Mouse (Mus musculus) C2C12 (cell line): ENCODE measurements around the gene Fkbp9. TPM values are rescaled to one million over a fixed set of nuclear protein-coding genes. Genes with fewer than 3 reads are reported as not detected.

Source experiments
- H3K27me3 ChIP-seq: one replicate; pipeline ENCODE4 v1.6.1; 2011; ENCODE audit not compliant: control insufficient read depth, insufficient read depth, insufficient read length
- H3K36me3 ChIP-seq: one replicate; pipeline ENCODE4 v1.6.1; 2011; ENCODE audit not compliant: control insufficient read depth, insufficient read depth
- H3K4me3 ChIP-seq: one replicate; pipeline ENCODE4 v1.5.1; 2011; ENCODE audit warnings: mild to moderate bottlenecking, control low read depth; ENCODE audit not compliant: poor library complexity, insufficient read depth, severe bottlenecking
- H3K79me2 ChIP-seq: one replicate; pipeline ENCODE4 v1.6.1; 2011; ENCODE audit not compliant: control insufficient read depth, insufficient read depth
- H3K79me3 ChIP-seq: one replicate; pipeline ENCODE4 v1.6.1; 2011; ENCODE audit warnings: low read depth, control low read depth
- H3ac ChIP-seq: one replicate; pipeline ENCODE3; 2011; ENCODE audit warnings: low read depth; ENCODE audit not compliant: control insufficient read depth, insufficient read length
- CEBPB ChIP-seq: IDR thresholded peaks from one replicate; pipeline ENCODE4 v1.6.1; 2011; ENCODE audit warnings: low read depth, mild to moderate bottlenecking, control low read depth, moderate library complexity
- CTCF ChIP-seq: IDR thresholded peaks from one replicate; pipeline ENCODE4 v1.5.1; 2011; ENCODE audit not compliant: control insufficient read depth, insufficient read depth, insufficient read length
- FOSL1 ChIP-seq: IDR thresholded peaks from one replicate; pipeline ENCODE4 v1.8.0; 2011; ENCODE audit warnings: mild to moderate bottlenecking, low read length; ENCODE audit not compliant: poor library complexity, insufficient read depth, severe bottlenecking
- MAX ChIP-seq: IDR thresholded peaks from one replicate; pipeline ENCODE4 v1.6.1; 2011; ENCODE audit warnings: mild to moderate bottlenecking, control low read depth
- MYOD1 ChIP-seq: IDR thresholded peaks from one replicate; pipeline ENCODE4 v1.6.1; 2011; ENCODE audit warnings: low read depth; ENCODE audit not compliant: control insufficient read depth, insufficient read length
- MYOG ChIP-seq: IDR thresholded peaks from one replicate; pipeline ENCODE4 v1.6.1; 2011; ENCODE audit not compliant: control insufficient read depth, insufficient read length; ENCODE audit errors: extremely low read depth
- USF1 ChIP-seq: IDR thresholded peaks from one replicate; pipeline ENCODE4 v1.6.1; 2011; ENCODE audit warnings: low read depth, mild to moderate bottlenecking, control low read depth, moderate library complexity
- polyA plus RNA-seq: library from polyadenylated mRNA; unstranded; fragments of >200 nt; fragmentation: generic; extraction: Trizol; gene quantifications from one replicate; pipeline ENCODE4 v1.2.1, GENCODE M21; 2012; ENCODE audit warnings: missing spikeins

The Fkbp9 gene
- polyA plus RNA-seq, 1 experiment: 90.4 TPM

DNA sequence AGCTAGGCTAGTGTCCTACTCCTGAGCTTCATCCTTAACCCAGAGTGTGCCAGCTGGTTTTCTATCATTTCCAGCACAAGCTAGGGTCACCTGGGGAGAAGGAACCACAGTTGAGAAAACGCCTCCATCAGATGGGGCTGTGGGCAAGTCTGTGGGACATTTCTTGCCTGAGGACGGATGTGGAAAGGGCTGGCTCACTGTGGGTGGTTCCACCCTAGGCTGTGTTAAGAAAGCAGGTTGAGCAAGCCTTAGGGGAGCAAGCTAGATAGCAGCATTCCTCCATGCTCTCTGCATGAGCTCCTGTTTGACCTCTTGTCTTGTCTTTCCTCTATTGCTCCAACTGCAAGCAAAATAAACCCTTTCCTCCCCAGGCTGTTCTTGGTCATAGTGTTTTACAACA lies 58.9 kb downstream of the Fkbp9 start:
- TF ChIP-seq CEBPB (no peak), MAX (no peak), MYOG (no peak), USF1 (no peak), MYOD1 (no peak), FOSL1 (no peak), CTCF (no peak)
- peaks cover 9% of the 10 kb centered on the region for H3K79me2 ChIP-seq
- H3K36me3 ChIP-seq: peaks cover 23% of the 10 kb centered on the region
- H3K27me3 ChIP-seq: no peaks in the 10 kb centered on the region
- H3K4me3 ChIP-seq: no peak overlapping the region
- H3ac ChIP-seq: no peak overlapping the region
- peaks cover 4% of the 10 kb centered on the region for H3K79me3 ChIP-seq

DNA sequence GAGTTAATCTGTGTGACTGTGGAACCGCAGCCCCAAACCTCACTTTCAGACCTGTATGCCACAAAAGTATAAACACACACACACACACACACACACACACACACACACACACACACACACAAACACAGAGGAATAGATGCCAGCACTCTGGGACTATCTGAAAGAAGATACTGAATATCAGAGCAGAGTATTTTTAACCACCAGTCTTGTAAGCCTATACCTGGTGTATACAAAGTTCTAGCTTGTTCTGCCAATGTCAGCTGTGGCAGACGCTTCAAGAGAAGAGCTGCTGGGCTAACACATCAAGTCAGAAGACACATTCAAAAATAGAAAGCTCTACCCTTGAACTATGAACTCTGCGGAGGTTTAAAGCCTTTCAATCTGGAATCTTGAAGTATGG lies 67.7 kb downstream of the Fkbp9 start:
- Histone ChIP-seq H3K4me3 (no peak overlapping the region), H3K79me3 (peaks cover 20% of the 10 kb centered on the region), H3K36me3 (no peaks in the 10 kb centered on the region), H3K79me2 (peaks cover 40% of the 10 kb centered on the region), H3K27me3 (no peaks in the 10 kb centered on the region), H3ac (no peak overlapping the region)
- TF ChIP-seq FOSL1: no peak
- TF ChIP-seq MYOG: no peak
- TF ChIP-seq MYOD1: no peak
- no peak for TF ChIP-seq USF1
- TF ChIP-seq MAX: no peak
- TF ChIP-seq CEBPB: no peak
- no peak for TF ChIP-seq CTCF

DNA sequence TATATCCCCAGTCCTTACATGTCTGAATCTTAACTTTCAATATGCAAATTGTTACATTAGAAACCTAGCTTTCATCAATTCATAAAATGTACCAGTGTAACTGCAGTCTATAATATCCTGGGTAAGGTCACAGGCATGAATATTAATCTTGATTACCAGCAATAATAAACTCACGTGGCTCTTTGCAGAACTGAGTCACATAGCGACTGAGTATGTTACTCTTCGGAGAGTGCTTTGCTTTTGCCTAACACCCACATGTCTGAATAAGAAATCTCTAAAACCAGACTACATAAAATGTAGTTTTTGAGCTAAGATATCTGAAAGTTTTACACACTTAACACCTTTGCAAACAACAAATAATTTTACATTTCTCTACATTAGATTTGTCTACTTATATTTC lies 69.5 kb downstream of the Fkbp9 start:
- H3ac ChIP-seq: no peak overlapping the region
- no peak for TF ChIP-seq USF1
- no peak for TF ChIP-seq MAX
- TF ChIP-seq MYOG: no peak
- no peak for TF ChIP-seq MYOD1
- no peak for TF ChIP-seq CTCF
- H3K27me3 ChIP-seq: no peaks in the 10 kb centered on the region
- no peak overlapping the region for H3K4me3 ChIP-seq
- peaks cover 46% of the 10 kb centered on the region for H3K79me2 ChIP-seq
- no peaks in the 10 kb centered on the region for H3K36me3 ChIP-seq
- peaks cover 16% of the 10 kb centered on the region for H3K79me3 ChIP-seq

DNA sequence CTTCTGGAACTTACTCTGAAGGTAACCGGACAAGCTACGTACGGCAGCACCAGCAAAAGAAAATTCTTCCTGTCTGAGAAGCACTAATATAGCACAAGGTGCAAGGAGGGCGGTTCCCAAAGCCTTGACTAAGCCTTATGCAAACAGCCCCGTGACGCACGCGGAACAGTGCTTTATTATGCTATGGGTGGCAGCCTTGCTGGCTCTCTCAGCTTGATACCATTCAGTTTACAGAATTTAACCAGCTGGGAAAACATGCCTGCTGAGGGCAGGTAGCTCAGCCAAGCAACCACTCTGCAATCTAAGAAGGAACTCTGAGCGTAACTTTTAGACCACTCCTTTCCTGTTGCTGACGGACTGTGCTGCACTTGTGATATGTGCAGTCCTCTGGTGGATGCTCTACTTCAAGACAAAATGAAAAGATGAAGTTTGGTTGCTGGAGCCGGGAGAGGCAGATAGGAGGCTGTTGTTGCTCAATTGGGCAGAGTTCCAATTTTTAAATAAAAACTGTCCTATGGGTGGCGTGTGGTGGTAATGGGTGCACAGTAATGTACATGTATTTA lies 70.0 kb downstream of the Fkbp9 start:
- Histone ChIP-seq H3ac (no peak overlapping the region), H3K79me3 (peaks cover 16% of the 10 kb centered on the region), H3K4me3 (no peak overlapping the region), H3K79me2 (peaks cover 46% of the 10 kb centered on the region), H3K36me3 (no peaks in the 10 kb centered on the region), H3K27me3 (no peaks in the 10 kb centered on the region)
- TF ChIP-seq CEBPB (no peak), CTCF (no peak), MYOG (no peak), FOSL1 (no peak), MAX (no peak), USF1 (no peak), MYOD1 (no peak)

DNA sequence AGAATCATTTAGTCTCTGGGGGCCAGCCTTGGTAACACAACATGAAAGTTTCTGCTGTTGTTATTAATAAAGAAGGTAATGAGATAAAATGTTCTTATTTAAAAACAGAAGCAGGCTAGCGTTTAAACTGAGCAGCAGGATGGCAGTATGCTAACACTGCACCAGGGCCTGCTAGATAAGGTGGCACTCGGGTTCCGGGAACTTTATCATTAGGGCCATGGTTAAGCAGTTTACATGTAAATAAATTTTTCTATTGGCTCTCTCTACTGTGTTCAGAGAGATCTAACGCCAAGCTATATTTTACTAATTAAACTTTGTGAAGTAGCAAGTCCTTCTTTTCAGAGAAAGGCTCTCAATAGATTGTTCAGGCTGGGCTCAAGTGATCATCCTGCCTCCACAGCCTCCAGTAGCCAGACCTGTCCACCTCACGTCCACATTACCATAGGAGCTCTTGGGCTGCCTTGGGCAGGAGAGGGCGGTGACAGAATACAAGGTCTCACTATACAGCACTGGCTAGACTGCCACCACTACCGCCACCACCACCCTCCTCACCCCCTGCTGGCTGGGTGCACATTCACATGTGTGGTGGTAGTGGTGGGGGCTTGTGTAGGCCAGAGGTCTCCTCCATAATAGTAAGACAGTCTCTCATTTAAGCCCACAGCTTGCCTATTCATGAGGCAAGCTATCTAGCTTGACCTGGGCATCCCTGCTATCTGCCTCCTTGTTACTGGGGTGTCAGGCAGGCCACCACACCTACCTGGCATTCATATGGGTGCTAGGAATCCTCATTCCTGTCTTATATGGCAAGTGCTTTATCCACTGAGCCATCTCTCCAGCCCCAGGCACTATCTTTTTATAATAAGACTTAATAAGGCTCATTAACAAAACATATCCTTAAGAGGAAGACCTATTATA lies 71.0 kb downstream of the Fkbp9 start:
- Histone ChIP-seq H3ac (no peak overlapping the region), H3K27me3 (no peaks in the 10 kb centered on the region), H3K79me2 (peaks cover 39% of the 10 kb centered on the region), H3K36me3 (no peaks in the 10 kb centered on the region), H3K79me3 (peaks cover 18% of the 10 kb centered on the region), H3K4me3 (no peak overlapping the region)
- no peak for TF ChIP-seq FOSL1
- TF ChIP-seq CTCF: no peak
- TF ChIP-seq CEBPB: no peak
- TF ChIP-seq MYOD1: no peak
- TF ChIP-seq MAX: no peak
- no peak for TF ChIP-seq USF1

DNA sequence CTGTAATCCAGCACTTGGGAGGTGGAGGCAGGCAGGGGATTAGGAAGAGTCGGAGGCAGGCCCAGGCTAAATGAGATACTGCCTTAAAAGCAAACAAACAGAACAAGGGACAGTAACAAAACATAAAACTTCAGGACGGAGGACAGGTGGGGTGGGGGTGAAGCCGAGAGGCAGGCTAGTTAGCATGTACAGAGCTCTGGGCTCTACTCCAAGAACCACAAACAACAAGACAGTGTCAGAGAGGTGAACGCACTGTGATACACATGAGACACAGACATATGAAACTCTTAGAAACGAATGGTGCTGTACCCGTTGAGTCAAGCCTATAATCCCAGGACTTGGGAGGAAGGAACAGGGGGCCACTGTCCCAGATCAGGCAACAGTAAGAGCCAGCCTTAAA lies 72.0 kb downstream of the Fkbp9 start:
- Histone ChIP-seq H3K4me3 (no peak overlapping the region), H3ac (no peak overlapping the region), H3K36me3 (no peaks in the 10 kb centered on the region), H3K27me3 (no peaks in the 10 kb centered on the region), H3K79me3 (peaks cover 18% of the 10 kb centered on the region), H3K79me2 (peaks cover 42% of the 10 kb centered on the region)
- TF ChIP-seq USF1: no peak
- TF ChIP-seq MYOG: no peak
- TF ChIP-seq MAX: no peak
- TF ChIP-seq MYOD1: no peak
- TF ChIP-seq CTCF: no peak
